Mouse (Mus musculus): ENCODE measurements around the gene Ptgr2.
A peak's percentile ranks its signal among the peaks of the same experiment; 100 is the strongest.
"Not testable (repeated sequence)": the region's sequence is repeated elsewhere in the genome, so short reads cannot be mapped to it uniquely, and the experiment has no call there.

Gene Ptgr2

DNA sequence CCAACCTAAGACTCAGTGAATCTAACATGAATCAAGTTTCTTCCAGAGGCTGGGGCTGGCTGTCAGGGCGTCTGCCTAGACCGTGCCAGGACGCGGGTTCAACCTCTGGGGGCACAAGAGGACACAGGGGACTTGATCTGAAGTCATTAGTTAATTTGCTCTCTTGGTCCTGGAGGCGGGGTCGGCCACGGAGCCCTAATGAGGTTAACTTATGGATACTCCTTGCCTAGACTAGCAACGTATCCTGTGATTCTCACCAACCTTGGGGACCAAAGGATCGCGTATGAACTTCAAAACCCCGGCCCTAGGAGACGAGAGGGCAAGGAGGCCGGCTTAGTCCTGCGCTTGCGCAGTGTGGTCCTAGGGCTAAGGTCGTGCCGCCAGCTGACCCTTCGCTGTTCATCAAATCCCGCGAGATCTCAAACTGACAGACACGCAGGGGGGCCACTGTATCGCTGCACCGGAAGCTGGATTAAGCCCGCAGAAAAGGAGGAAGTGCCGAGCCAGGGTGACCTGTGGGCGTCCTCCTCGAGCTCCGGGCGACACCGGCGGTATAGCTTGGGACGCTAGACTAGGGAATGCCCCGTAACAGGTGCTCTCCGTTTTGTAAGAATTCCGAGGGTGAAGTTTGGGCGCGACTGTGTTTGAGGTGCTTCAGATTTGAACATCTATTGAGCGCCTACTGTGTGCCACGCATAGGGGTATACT lies at the start of gene Ptgr2:
Gene Ptgr2 (plus strand): TSS at position 348 of the 708 bp plus-strand sequence.
- DNase-seq (ENCODE audit: low spot score): peak; percentile 99

DNA sequence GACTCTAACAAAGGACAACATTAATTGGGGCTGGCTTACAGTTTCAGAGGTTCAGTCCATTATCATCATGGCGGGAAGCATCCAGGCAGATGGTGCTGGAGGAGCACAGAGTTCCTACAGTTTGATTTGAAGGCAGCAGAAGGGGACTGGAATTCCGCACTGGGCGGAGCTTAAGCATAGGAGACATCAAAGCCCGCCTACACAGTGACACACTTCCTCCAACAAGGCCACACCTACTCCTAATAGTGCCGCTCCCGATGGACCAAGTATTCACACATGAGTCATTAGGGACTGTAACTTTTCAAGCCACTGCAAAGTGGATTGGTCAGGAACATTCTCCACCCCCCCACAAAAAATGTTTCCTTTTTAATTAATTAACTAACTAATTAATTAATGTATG lies 49.5 kb upstream of the Ptgr2 start:
- DNase-seq (ENCODE audit: low spot score): no peak

DNA sequence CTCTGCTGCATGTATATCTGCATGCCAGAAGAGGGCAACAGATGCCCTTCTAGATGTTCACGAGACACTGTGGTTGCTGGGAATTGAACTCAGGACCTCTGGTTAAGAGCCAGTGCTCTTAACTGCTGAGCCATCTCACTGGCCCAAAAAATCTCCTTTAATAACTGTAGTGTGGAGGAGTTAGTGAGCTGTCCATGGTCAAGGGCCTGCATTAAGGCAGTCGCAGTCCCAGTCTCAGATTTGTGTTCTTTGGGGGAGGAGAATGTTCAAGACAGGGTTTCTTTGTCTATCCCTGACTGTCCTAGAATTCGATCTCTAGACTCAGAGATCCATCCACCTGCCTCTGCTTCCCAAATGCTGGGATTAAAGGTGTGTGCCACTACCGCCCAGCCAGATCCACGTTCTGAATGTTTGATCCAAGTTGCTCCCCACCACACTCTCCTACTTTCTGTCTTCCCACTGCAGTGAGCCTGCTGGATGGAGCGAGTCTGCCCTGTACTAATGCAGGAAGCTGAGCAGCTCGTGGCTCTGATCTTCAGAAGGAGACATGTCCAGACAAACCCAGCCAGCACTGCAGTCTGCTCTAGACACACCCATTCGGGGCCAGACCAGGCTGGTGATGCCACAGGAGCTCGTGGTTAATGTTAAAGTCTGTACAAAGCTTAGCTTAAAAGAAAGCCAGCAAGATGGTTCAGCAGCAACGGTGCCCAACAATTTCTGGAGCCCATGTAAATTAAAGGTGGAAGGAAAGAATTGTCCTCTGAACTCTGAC lies 48.9 kb upstream of the Ptgr2 start:
- no peak for DNase-seq (ENCODE audit: low spot score)

DNA sequence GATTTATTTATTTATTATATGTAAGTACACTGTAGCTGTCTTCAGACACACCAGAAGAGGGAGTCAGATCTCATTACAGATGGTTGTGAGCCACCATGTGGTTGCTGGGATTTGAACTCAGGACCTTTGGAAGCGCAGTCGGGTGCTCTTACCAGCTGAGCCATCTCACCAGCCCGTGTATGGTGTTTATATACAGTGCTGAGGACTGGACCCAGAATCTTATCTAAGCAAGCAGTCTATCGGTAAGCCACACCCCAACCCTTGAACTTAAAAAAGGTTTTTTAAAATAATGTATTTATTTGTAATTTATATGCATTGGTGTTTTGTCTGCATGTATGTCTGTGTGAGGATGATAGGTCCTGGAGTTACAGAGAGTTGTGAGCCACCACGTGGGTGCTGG lies 48.0 kb upstream of the Ptgr2 start:
- not testable (repeated sequence) for DNase-seq (ENCODE audit: low spot score)

DNA sequence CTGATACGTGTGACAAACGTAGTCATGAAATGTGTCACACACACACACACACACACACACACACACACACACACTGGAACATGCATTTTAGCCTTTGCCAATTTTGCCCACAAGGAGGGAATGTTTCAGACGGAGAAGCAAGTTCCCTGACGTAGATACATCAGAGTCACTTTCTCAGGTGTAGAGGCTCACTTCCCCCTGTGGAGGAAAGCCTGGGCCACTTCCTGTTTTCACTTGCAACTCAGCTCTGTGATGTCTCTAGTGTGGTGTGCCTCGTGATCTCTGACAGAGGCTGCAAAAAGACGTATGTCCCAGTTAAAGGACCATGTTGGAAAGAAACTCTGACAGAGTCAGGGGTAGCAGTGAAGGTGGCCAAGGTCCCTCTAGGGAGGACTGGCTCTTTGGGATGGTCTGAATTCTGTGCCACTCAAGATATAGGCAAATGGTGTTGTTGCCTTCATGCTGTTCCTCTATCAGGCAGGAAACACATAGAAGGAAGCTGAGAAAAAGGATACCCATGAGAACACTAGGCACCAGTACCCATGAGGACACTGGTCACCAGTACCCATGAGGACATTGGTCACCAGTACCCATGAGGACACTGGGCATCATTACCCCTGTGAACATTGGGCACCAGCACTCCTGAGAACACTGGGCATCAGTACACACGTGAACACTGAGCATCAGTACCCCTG lies 41.8 kb upstream of the Ptgr2 start:
- no peak for DNase-seq (ENCODE audit: low spot score)

DNA sequence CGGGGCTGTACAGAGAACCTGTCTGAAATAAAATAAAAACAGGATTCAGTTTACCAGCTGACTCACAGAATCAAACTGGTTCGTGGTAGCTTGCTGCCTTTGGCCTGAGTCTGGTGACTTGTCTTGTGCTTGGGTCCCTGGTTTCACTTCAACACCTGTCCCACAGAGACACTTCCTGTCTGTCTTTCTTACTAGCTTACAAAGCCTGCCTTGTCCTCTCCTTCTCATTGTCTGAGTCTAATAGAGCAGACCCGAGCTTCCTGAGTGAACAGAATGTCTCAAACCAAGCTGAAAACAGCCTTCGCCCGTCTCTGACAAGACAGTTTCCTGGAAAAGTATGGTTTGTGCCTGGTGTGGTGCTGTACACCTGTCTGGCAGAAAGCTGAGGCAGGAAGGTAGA lies 39.3 kb upstream of the Ptgr2 start:
- DNase-seq (ENCODE audit: low spot score): no peak

DNA sequence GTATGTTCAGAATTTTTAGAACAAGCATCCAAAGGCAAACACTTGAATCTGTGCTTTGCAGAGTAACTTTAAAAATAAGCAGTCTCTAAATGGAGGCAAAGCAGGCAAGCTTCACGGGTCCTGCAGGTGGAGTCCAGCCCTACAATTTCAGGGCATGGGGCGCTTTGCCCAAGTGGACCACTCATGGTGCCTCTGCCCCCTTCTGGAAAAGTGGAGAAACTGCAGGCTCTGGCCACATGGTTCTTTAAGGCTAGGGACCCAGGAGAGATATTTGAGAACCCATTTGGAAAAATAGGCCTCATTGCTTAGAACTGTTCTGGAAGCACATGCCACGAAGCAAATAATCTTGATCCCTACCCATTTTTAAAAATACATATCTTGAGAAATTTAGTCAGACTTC lies 35.8 kb upstream of the Ptgr2 start:
- DNase-seq (ENCODE audit: low spot score): peak; percentile 85

DNA sequence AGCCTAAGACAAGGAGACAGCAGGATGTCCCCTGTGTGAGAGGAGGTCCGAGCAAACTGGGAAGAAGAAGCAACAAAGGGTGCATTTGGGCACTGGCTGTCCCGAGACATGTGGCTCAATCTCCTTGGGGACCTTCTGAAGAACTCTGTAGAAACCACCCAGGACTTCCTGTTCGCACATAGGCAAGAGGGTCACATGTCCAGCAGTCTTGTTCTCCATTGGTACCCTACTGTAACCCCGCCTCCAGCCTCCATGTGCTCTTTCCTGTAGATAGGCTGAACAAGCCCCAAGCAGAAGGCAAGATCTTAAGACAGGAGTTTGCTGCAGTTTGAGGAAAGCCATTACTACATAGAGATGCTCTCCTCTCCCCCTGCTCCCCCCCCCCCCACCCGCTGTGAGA lies 32.2 kb upstream of the Ptgr2 start:
- DNase-seq (ENCODE audit: low spot score): no peak

DNA sequence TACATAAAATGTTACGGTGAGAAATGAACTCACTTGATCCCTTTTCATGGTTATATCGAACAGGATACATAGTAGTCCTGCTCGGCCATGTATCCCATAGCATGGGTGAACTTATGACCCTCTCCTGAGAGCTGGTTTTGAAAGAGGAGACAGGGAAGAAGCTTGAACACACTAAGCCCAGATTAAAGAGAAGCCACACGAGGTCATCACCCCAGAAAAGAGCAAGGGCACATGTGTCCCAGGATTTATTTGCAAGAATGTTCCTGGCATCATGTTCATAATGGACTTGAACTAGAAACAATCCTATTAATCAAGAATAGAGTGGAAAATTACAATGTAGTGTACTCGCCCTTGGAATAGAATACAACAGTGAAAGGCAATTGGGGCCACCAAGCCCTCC lies 30.1 kb upstream of the Ptgr2 start:
- no peak for DNase-seq (ENCODE audit: low spot score)

DNA sequence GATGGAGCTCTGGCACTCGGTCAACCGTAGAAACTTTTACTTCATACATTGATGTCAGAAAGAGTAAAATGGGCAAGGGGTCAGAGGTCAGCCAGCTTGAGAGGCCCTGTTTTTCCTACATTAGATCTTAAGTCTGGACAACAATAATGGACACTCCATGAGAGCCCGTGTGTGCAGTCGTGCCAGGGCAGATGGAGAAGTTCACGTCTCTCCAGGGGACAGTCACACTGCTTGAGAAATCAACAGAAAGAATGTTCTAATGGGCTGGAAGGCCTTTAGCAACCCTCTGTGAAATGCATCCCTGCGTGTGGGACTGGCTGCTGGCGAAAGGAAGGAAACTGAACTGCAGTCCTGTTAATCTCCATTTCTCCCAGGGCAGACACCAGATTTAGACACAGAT lies 24.7 kb upstream of the Ptgr2 start:
- peak; percentile 43 for DNase-seq (ENCODE audit: low spot score)

DNA sequence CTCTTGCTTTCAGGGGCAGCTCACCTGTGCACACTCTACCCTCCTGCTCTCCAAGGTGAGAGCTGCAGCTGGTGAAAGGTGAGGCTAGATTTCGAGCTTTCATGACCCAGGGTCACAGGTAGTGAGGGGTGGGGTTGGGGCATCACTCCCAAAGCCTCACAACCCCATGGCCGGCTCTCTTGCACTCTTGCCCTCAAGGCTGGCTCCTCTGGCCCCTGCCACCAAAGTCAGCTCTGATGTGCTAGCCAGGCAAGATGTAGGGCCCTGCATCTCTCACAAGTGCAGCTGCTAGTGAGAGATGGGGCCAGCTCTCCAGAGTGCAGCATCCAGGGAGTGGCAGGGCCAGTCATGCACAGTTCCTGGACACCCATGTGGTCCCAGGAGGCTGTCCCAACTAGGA lies 17.8 kb upstream of the Ptgr2 start:
- no peak for DNase-seq (ENCODE audit: low spot score)

DNA sequence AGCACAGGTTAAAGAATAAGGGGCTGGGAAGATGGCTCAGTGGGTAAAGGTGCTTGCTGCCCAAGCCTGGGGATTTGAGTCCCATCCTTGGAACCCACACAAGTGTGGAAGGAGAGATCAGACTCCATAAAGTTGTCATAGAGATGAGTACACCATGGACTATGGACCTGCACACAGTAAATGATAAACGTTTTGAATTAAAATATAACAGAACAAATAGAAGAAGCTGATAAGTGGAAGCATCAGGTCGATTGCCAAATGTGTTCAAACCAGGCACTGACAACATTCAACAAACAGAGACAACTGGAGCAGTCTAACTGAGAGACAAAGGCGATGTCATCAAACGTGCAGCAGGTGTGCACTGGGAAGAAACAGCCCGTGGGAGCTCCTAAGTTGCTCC lies 11.7 kb upstream of the Ptgr2 start:
- DNase-seq (ENCODE audit: low spot score): no peak

DNA sequence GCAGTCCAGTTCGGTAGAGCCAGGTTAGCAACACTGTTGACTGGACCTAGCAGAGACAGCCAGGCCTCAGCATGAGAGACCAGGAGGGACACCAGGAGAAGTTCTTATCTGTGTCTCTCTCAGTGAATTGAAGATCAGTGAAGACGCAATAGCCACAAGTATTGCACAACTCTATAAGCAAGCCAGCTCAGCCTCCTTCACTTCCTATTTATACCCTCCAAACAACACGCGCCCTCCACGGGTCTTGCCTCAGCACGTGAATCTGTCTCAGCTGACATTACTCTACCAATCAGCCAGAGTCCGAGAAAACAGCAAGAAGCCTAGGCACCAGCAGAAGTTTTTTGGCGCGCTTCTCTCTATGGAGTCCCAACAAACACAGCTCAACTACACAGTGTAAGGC lies 9.7 kb upstream of the Ptgr2 start:
- DNase-seq (ENCODE audit: low spot score): no peak

DNA sequence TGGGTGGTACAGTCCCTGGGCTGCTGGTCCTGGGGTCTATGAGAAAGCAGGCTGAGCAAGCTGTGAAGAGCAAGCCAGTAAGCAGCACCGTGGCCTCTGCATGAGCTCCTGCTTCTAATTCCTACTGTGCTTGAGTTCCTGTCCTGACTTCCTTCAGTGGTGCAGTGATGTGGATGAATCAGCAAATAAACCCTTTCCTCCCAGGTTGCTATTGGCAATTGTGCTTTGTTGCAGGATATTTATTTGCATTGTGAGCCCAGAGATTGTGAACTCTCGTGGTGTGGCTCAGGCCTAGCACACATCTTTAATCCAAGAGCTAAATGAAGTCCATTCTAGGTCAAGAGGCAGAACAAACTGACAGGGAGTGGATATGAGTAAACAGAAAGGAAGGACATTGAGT lies 8.7 kb upstream of the Ptgr2 start:
- no peak for DNase-seq (ENCODE audit: low spot score)

DNA sequence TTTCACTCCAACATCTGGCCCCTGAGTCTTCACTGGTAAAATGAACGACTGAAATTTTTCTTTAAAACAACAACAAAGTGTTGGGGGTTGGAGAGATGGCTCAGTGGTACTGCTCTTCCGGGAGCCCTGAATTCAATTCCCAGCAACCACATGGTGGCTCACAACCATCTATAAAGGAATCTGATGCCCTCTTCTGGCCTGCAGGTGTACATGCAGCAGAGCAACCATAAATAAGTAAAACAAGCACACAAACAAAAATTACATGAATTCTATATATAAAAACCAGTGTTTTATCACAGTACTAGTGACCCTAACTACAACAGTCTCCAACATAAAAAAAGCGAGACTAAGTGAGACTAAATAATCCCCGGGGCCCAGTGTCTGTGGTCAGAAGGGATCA lies 8.2 kb upstream of the Ptgr2 start:
- DNase-seq (ENCODE audit: low spot score): no peak

DNA sequence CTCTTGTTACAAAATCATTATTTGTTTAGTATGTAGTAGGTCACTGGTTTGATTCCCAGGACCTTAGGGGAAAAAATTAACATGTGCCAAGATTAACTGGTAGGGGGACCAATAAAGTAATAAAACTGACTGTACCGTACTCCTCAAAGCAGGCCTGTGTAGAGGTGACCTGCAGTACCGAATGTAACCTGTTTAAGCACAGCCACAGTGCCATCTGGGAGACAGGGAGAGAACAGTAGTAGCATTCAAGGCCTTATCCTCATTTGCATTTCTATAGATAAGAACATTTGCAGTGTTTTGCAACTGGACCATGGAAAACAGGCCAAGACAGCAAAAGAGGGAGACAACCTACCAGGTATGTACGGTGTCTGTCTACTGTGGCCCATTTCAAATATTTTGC lies 7.2 kb upstream of the Ptgr2 start:
- DNase-seq (ENCODE audit: low spot score): no peak

DNA sequence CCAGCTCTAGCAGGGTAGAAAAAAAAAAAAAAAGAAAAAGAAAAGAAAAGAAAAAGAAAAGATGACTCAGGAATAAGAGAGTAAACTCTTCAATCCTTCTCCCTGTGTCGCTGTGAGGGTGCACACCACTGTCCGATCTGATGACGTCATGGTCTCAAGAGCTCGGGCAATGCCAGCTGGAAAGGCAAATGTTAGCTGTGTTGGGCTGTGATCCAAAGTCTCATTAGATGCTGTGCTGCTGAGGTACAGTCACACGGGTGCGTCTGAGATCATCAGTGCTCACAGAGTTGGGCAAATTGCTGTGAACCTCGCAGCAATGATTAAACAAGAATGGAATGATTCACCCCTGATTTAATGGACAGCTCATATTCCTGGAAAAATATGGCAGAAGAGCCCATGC lies 6.1 kb upstream of the Ptgr2 start:
- DNase-seq (ENCODE audit: low spot score): no peak

DNA sequence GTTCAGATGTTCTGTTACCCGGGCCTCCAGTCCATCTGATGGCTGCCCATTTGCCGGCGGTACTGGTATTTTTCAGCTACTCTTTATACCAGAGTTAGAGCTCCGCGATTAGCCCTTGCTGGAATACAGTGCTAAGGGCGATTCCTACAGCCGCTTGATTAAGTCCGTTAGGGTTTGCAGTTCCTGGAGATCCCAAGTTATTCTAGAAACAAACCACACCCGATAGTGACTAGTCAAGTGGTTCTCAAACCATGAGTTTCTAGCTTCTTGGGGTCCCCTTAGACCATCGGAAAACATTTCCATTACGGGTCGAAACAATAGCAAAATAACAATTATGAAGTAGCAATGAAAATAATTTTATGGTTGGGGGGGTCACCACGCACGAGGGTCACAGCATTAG lies 641 bp upstream of the Ptgr2 start:
- no peak for DNase-seq (ENCODE audit: low spot score)

DNA sequence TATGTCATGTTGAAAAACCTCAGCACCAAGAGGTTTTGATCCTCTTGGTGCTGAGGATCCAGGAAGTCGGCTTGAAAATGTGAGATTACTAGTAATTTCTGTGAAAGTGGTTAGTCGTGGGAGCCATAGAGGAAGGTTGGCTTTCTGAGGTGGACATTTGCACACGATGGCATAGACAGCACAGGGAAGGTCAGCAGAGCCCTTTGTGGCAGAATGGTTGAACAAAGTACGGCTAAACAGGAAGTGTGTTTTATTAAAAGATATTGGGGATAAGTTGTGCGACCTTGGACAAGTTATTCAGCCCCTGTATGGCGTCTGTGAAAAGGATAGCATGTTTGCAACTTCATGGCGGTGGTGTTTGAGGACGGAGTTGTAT lies 549 bp downstream of the Ptgr2 start:
- no peak for DNase-seq (ENCODE audit: low spot score)

DNA sequence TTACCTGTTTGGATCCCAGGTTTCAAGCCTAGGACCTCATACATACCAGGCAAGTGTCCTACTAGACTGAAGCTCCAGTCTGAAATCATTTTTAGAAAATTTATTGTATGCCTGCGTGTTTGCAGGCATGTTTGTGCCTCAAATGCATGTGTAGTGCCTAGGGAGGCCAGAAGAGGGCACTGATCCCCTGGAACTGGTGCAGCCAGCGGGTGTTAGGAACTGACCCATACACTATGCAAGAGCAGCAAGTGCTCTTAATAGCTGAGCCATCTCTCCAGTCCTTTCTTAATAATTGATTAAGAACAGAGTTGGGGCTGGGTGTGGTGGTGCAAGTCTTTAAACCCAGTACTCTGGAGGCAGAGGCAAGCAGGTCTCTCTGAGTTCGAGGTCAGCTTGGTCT lies 3.4 kb downstream of the Ptgr2 start:
- peak; percentile 66 for DNase-seq (ENCODE audit: low spot score)

DNA sequence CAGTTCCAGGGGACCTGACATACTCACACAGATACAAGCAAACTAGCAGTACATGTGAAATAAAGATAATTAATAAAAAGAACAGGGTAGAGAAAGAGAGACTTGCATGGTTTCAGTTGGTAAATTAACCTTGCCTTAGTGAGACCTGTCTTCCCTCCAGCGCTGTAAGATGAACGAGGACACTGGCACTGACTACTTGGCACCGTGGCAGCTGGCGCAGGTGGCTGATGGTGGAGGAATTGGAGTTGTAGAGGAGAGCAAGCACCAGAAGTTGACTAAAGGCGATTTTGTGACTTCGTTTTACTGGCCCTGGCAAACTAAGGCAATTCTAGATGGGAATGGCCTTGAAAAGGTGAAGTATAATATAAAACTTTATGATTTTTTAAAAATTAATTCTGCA lies 12.8 kb downstream of the Ptgr2 start:
- DNase-seq (ENCODE audit: low spot score): no peak

DNA sequence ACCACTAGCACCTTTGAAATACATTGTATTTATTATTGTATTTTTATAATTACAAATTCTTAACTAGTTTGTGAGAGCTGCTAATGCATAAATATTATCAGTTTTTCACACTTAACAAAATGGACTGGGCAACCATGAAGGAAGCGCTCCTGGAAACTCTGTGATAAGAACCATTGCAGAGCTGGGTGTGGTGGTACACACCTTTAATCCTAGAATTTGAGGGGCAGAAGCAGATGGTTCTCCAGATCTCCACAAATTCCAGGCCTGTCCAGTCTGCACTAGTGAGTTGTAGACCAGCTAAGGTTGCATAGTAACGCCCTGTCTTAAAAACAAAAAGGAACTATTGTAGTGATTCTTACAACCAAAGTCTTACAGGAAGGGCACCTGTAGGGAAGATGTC lies 14.2 kb downstream of the Ptgr2 start:
- no peak for DNase-seq (ENCODE audit: low spot score)

DNA sequence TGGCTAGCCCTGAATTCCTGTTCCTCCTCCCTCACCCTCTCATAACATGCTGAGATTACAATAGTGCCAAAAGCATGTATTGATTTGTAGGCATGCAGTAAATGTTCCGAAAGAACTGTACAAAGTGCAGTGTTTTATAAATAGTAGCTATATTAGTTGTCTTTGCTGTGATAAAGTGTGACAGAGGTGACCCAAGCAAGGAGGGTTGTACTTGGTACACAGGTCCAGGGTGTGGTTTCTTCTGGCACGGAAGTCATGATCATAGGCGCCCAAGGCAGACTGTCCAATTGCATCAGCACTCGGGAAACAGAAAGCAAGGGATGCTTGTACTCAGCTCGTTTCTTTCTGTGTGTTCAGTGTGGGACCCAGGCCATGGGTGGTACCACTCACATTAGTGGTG lies 19.1 kb downstream of the Ptgr2 start:
- DNase-seq (ENCODE audit: low spot score): no peak

Data from embryo, embryonic 10 days (tissue).